In genomic region chr1:111139904-111140303, GRCm38 (mm10) we compare ENCODE assay signal across 30 mouse cellular contexts.
"Had no signal": no experiment of that assay in that cellular context is flagged by ENCODE, and none has a peak within 500 bp of the region (broad histone marks: within the 10 kb centered on the region; RNA-seq: fewer than 3 reads in every experiment).

No protein-coding gene starts in this region.

- H3K9ac ChIP-seq: limb, embryonic 12.5 days; limb, embryonic 13.5 days; limb, embryonic 15.5 days; liver, embryonic 12.5 days; liver, embryonic 13.5 days; liver, embryonic 14.5 days; liver, embryonic 15.5 days; liver, postnatal 0 days; lung, embryonic 14.5 days; lung, embryonic 15.5 days; midbrain, embryonic 12.5 days; midbrain, embryonic 13.5 days; midbrain, embryonic 15.5 days; neural tube, embryonic 12.5 days had no signal

- H3K4me3 ChIP-seq: limb, embryonic 10.5 days; limb, embryonic 12.5 days; limb, embryonic 13.5 days; limb, embryonic 15.5 days; liver, embryonic 12.5 days; liver, embryonic 13.5 days; liver, embryonic 15.5 days; lung, embryonic 15.5 days; megakaryocyte, embryonic 14.5 days; midbrain, embryonic 10.5 days; midbrain, embryonic 12.5 days; midbrain, embryonic 13.5 days; midbrain, embryonic 15.5 days; myocyte; neural tube, embryonic 12.5 days had no signal

- H3K36me3 ChIP-seq: limb, embryonic 10.5 days; limb, embryonic 12.5 days; limb, embryonic 13.5 days; limb, embryonic 15.5 days; liver, embryonic 12.5 days; liver, embryonic 13.5 days; liver, embryonic 15.5 days; lung, embryonic 15.5 days; midbrain, embryonic 10.5 days; midbrain, embryonic 12.5 days; midbrain, embryonic 13.5 days; midbrain, embryonic 15.5 days; neural tube, embryonic 12.5 days had no signal

- ATAC-seq: liver, embryonic 12.5 days; liver, postnatal 0 days; lung, postnatal 0 days; midbrain, embryonic 13.5 days; midbrain, embryonic 15.5 days; midbrain, embryonic 16.5 days had no signal

- H3K9me3 ChIP-seq: limb, embryonic 10.5 days; limb, embryonic 13.5 days; limb, embryonic 15.5 days; liver, embryonic 12.5 days; liver, embryonic 15.5 days; lung, embryonic 15.5 days; midbrain, embryonic 15.5 days; neural tube, embryonic 12.5 days had no signal

- H3K27ac ChIP-seq: limb, embryonic 10.5 days; limb, embryonic 12.5 days; limb, embryonic 13.5 days; limb, embryonic 15.5 days; liver, embryonic 12.5 days; liver, embryonic 13.5 days; liver, embryonic 14.5 days; liver, embryonic 15.5 days; lung, embryonic 15.5 days; macrophage; midbrain, embryonic 10.5 days; midbrain, embryonic 12.5 days; midbrain, embryonic 13.5 days; midbrain, embryonic 15.5 days; neural tube, embryonic 12.5 days had no signal

- H3K27me3 ChIP-seq: limb, embryonic 12.5 days; limb, embryonic 13.5 days; limb, embryonic 15.5 days; liver, embryonic 12.5 days; liver, embryonic 13.5 days; liver, embryonic 15.5 days; lung, embryonic 15.5 days; megakaryocyte, embryonic 14.5 days; midbrain, embryonic 12.5 days; midbrain, embryonic 13.5 days; midbrain, embryonic 15.5 days; neural tube, embryonic 12.5 days had no signal

- DNase-seq: left cerebral cortex, postnatal 4 days; liver; liver, embryonic 13.5 days; liver, postnatal 0 days; lung, adult 18-20 months; lung, adult 2 months; lung, embryonic 14.5 days; lung, postnatal 10 days; lung, postnatal 14 days; lung, postnatal 36 days; lung, postnatal 4 days; midbrain, embryonic 14.5 days had no signal

- H3K4me1 ChIP-seq: limb, embryonic 10.5 days; limb, embryonic 12.5 days; limb, embryonic 13.5 days; limb, embryonic 15.5 days; liver, embryonic 12.5 days; liver, embryonic 13.5 days; liver, embryonic 15.5 days; lung, embryonic 15.5 days; megakaryocyte, embryonic 14.5 days; midbrain, embryonic 10.5 days; midbrain, embryonic 12.5 days; midbrain, embryonic 13.5 days; midbrain, embryonic 15.5 days; neural tube, embryonic 12.5 days had no signal
